Mouse (Mus musculus) erythroblast, adult 5-6 weeks (primary cell): ENCODE results near the gene Prrt2. TPM values are rescaled to one million over a fixed set of nuclear protein-coding genes. Genes with fewer than 3 reads are reported as not detected.

Experiments used
- ATAC-seq: replicated peaks from 2 replicates; pipeline ENCODE4 v1.8.0; 2016; ENCODE audit warnings: moderate number of reproducible peaks, mild to moderate bottlenecking, moderate TSS enrichment, inconsistent platforms; ENCODE audit not compliant: poor library complexity, low FRiP score, severe bottlenecking
- total RNA-seq, 2 experiments: library from RNA; stranded (forward) in 1 of 2; stranded (reverse) in 1 of 2; fragments of 150-400 nt in 1 of 2; fragments of 200-764, 138-1000 nt in 1 of 2; gene quantifications; 2 replicates each; pipeline versions ENCODE4 v1.2.3 to v1.2.4; 2015 to 2017; ENCODE audit warnings: low replicate concordance in 2 of 2

Gene Prrt2
- total RNA-seq (2015; ENCODE audit: low replicate concordance) (not detected in 2 replicates), total RNA-seq (2017; ENCODE audit: low replicate concordance) (1.5 TPM in 1 of 2 replicates, not detected in the other)

DNA sequence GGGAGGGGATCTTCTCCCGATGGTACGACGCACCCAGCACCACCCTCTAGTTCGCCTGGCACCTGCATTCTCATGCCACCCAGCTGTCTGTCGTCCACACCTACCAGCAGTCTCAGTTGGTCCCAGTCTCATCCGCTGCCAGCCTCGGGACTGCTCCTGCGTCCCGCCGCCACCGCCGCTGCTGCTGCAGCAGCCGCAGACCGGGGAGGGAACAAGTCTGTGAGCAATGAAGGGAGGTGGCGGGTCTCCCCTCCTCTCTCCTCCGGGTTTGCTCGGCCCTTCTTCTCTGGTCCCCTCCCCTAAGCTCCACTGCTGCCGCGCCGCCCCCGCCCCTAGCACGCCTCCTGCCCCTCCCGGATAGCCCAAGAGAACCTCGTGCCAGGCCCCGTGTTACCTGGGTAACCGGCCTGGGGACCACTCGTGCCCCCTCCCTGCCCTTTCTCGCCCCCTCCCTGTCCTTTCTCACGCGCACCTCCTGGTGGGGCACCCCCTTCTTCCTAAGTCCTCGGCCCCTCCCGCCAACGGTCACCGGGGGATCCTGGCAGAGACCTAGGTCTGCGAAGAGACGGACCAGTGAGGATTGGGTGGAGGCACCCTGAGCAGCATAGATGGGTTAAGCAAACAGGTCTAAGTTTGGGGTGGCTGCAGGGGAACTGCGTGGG, at the start of gene Prrt2, which contains the start of gene Gm42742:
Gene Prrt2 (minus strand): TSS at position 311 of the 662 bp plus-strand sequence.
Gene Gm42742 (minus strand): TSS at position 197 of the 662 bp plus-strand sequence.
- ATAC-seq, result no peak

DNA sequence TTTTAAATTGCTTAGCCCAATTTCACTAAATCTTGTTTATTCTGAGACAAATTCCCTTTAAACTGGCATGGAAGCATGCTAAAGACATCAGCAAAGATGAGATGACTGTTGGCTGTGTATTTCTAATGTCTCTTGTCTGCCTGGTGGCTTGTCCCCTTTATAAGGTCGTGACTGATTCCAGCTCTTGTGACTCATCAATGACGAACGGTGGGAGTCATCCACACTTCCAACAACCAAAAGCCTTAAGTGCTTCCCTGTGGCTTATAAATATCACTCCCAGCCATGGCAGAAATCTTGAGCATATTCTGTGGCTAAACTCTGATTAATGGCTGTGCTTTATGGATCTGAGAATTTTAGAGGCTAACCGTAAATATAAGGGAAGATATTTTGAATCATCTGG, 45.3 kb upstream of the Prrt2 start:
- no peak for ATAC-seq

DNA sequence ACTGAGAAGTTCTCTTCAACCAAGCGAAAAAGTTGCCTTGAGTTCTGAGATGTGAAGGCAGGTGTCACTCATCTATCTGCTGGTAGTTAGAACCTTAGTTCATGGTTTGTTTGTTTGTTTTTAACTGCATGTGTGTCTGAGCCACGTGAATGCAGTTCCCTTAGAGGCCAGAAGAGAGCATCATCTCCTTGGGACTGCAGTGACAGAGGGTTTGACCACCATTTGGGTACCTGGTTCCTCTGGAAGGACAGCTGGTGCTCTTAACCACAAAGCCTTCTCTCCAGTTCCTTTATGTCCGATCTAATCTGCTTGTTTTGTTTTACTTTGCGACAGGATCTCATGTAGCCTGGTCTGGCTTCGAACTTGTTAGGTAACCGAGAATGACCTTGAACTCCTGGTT, 44.5 kb upstream of the Prrt2 start:
- no peak for ATAC-seq

DNA sequence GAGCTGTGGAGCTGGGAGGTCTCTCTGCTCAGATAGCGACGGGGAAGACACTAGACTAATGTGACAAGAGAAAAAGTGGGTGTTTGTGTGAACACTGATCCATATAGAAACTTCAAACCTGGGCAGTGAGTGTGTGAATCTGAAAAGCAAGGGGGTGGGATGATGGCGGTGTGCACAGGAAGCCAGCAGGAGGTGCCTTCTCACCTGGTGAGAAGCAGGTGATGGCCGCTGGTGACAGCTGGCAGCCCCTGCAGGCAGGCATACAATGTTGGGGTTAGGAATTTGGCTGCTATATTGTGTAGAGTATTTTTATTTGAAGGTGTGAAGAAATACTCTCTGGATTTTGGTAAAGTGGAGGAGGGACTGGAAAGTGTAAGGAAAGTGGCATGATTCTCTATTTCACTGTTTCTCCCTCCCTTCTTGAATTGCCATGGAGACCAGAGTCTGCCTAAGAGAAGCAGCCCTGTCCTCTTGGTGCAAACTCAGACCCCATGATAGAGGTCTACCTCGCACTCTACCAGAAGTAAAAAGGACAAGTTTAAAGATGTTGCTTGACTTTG, 34.1 kb upstream of the Prrt2 start:
- no peak for ATAC-seq

- peak; percentile 94 for ATAC-seq
These were observed 21.1 kb upstream of the Prrt2 start, which contains the start of gene Kif22 for GRCm38 (mm10) chr7:127041851-127042672. TSS of gene Kif22 (minus strand) at chr7:127042471.

DNA sequence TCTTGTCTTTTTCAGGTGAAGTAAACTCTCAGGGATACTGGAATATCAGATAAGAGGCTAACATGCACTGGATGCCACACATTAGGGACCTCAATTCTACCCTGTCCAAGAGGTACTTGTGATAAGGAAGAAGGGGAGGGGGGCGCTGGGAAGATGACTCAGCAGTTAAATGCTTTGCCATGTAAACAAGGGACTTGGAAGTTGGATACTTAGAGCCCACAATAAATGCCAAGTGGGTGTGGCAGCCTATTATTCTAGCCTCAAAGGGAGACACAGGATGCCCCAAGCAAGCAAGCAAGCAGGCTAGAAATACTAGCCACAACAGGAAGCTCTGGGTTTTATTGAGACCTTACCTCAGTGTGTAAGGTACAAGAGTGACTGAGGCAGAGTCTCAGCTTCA, 10.2 kb upstream of the Prrt2 start:
- no peak for ATAC-seq

DNA sequence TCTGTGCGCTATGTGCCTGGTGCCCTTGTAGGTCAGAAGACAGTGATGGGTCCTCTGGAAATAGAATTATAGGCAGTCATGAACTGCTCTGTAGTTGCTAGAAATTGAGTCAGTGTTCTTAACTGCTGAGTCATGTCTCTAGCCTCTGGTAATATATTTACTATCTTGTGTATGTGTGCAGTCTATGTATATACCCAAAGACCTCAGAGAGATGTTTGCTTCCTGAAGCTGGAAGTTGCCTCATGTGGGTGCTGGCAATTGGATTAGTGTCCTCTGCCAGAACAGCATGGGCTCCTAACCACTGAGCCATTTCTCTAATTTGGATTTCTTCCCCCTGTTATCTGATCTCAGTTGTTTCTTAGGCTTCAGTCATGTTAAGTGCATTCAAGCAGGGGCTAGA, 9.2 kb upstream of the Prrt2 start:
- ATAC-seq, result no peak

DNA sequence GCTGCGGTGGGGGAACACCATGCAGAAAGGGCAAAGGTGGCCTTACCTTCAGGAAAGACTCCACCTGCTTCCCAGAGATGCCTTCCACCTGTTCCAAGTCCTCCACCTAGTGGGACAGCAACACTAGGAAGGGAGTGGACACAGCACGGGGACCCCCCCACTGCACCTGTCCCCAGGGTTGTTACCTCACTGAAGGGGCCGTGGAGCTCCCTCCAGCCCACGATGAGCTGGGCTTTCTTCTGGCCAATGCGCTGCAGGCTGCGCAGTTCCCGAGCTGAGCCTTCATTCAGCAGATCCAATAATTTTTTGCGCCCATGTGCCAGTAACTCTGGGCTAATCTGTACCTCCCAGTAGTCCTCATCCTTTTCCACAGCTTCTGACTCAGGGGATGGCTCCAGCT, 6.9 kb upstream of the Prrt2 start:
- peak; percentile 1 for ATAC-seq

- ATAC-seq, result peak; percentile 74
These were observed 6.1 kb upstream of the Prrt2 start, which contains the start of gene Maz for GRCm38 (mm10) chr7:127026984-127027726. TSS of gene Maz (minus strand) at chr7:127027037.

DNA sequence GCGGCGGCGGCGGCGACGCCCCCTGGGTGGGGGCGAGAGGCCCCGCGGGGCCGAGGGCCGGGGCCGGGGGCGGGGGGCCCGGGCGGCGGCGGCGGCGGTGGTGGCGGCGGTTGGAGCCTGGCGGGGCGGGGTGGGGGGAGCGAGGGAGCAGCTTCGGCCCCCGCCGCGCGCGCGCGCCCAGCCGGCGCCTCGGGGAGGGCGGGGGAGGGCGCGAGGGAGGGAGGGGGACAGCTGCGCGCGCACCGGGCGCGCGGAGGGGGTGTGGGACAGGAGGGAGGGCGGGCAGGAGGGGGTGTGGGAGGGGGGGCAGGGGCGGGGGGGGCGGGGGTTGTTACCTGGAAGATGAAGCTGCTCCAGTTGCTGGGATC, 5.6 kb upstream of the Prrt2 start:
- no peak for ATAC-seq

DNA sequence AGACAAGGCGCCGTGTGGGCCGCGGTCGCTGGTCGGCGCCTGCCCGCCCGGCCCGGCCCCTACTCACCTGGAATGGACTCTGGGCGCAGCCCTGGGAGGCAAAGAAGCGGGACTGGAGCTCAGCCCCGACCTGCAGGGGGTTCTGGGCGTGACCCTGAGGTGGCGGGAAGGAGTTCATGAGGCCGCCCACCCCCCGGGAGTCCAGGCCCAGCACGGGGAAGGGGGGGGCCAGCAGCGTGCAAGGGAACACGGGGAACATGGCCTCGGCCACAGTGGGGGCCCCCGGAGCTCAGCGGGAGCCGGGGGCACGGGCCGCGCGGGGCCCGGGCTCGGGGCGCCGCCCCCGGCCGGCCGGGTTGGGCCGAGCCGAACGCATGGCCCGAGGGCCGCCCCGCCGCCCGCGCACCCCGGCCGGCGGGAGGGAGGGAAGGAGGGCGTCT, 5.2 kb upstream of the Prrt2 start:
- no peak for ATAC-seq

DNA sequence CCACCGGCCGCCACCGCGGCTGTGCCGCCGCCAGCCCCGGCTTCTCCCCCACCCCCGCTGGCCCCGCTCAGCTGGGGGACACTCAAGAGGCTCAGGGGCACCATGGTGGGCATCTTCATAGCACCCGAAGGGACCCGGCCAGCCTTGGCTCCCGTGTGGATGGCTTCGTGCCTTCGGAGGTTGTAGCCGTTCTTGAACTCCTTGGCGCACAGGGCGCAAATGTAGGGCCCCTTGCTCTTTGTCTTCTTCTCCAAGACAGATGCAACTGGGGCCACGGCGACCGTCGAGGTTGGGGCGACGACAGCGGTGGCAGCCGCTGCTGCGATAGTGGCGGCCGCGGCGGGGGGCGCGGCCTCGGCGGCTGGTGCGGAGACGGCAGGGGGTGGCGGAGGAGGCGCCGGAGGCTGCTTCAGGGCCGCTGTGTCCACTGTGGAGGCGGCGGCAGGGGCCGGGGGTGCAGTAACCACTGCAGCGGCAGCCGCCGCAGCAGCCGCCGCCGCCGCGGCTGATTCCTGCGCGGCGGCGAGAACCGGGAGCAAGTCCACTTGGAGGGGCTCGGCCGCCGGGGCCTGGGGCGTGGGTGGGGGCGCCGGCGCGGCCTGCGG, 4.6 kb upstream of the Prrt2 start:
- no peak for ATAC-seq

DNA sequence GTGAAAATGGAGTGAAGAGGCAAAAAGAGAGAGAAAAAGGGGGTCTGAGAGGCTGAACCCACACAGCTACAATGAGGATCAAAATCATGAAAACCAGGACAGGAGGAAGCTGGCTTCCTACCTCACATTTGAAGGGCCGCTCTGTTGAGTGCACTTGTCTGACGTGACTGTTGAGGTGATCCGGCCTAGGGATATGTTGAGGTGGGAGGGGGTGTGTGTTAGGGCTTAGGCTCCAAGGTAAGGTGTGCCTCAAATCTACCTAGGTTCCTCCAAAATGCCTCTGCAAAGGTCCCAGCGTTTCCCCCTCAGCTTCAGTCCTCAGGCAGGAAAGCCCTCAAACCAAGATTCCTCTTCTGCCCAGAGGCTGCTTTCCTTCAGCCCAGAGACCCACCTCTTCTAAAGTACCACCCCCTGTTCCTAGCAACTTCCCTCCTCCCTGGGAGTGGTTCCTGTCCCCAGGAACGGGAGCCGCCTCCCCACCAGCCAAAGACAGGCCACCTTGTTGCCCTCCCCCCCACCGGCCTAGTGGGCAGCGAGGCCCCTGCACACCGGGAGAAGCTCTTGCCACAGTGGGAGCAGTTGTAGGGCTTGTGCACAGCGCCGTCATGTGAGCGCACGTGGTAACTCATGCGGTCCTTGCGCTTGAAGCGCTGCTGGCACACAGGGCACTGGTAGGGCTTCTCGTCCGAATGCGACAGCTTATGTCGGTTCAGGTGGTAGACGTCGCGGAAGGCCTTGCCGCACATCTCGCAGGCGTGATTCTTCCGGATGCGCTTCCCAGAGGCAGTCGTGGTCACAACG, 3.9 kb upstream of the Prrt2 start:
- ATAC-seq, result peak; percentile 58

GRCm38 (mm10) chr7:127023896-127024690, 3.1 kb upstream of the Prrt2 start:
- 0 out of 2 replicates have a peak, but pooled peaks have one; percentile 16 for ATAC-seq

- no peak for ATAC-seq
These were observed 2.3 kb upstream of the Prrt2 start for GRCm38 (mm10) chr7:127023272-127023691.

DNA sequence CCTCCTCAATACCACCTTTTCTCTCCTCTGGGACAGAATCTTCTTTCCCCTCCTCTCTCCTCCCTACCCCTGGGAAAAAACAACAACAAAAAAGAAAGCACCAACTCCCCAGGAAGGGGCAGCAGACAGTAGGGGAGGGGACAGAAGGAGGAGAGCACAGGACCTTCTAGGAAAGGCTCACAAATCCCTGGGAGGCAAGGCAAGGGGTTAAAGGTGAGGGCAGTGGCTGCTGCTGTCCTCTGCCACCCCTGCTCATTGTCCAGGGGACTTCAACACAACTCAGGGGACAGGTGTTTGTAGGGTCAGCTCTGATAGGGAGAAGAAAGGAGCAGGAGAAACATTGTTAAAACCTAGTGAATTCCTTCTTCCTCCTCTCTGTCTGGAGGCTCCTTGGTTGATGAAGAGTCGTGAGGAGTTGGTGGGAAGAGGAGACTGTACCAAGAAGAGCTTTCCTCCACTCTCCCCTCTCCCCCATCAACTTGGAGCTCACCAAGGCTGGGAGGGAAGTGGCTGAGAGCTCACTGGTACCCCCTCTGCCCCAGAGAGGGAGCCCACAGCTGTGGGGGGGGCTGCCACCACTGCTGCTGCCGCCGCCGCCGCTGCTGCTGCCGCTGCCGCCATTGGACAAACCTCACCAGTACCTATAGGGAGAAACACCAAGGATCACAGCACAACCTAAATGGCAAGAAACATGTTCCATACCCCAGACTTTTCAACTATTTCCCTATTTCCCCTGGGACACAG, 1.7 kb upstream of the Prrt2 start:
- ATAC-seq, result no peak
